Mouse (Mus musculus): ENCODE measurements around the gene Peli3.

DNA sequence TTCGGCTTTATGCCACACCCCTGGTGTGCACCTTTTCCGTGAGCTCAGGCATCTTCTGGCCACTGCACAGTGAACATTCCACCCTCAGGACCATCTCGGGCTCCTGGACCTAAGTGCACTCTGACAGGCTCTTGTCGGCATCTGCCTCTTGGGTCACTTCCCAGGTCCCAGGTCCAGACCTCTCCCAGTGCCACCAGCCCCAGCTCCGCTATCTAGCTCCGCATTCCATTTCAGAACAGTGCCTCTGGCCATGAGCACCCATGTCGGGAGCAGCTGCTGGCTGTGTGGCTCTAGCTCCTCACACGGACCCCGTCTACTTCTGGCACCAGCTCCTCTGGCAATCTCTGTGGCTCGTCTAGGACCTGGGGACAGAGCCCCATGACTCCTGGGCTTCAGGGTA, 53.1 kb downstream of the Peli3 start:
- TF ChIP-seq CTCF (IDR thresholded peaks at IDR 0.05; ENCODE audit: extremely low read depth, insufficient read depth, insufficient read length, insufficient replicate concordance) (no peak), POLR2A (IDR thresholded peaks at IDR 0.05; ENCODE audit: low read depth, low read length) (no peak)
